Mouse (Mus musculus) frontal cortex, postnatal 14 days (tissue): ENCODE measurements around the gene Tango6.
"Not testable (repeated sequence)": the region's sequence is repeated elsewhere in the genome, so short reads cannot be mapped to it uniquely, and the experiment has no call there.

Experiments used
- DNase-seq, 2 experiments: peaks; one replicate each; pipeline ENCODE4 v3.0.0; 2022; ENCODE audit warnings: low spot score in 2 of 2

Tango6 gene

GRCm38 (mm10) chr8:106761317-106761716 lies 78.4 kb downstream of the Tango6 start:
- DNase-seq, result no peak

GRCm38 (mm10) chr8:106761867-106762523 lies 79.1 kb downstream of the Tango6 start:
- no peak for DNase-seq

- no peak for DNase-seq
Measured at GRCm38 (mm10) chr8:106764529-106764928, 81.7 kb downstream of the Tango6 start.

- DNase-seq, result no peak
Measured at GRCm38 (mm10) chr8:106765570-106765969, 82.7 kb downstream of the Tango6 start.

GRCm38 (mm10) chr8:106766736-106767135 lies 83.9 kb downstream of the Tango6 start:
- no peak for DNase-seq

- DNase-seq, result no peak
Measured at GRCm38 (mm10) chr8:106769147-106769805, 86.4 kb downstream of the Tango6 start.

- DNase-seq, result peak in 1 of 2 experiments; percentile 31
Measured at GRCm38 (mm10) chr8:106770596-106771179, 87.8 kb downstream of the Tango6 start.

- DNase-seq, result no peak
Measured at GRCm38 (mm10) chr8:106772094-106772493, 89.2 kb downstream of the Tango6 start.

- DNase-seq, result no peak
Measured at GRCm38 (mm10) chr8:106772501-106772900, 89.6 kb downstream of the Tango6 start.

GRCm38 (mm10) chr8:106774567-106775320 lies 91.9 kb downstream of the Tango6 start:
- DNase-seq, result no peak

GRCm38 (mm10) chr8:106789623-106790022 lies 106.8 kb downstream of the Tango6 start:
- DNase-seq, result no peak

- DNase-seq, result no peak
Measured at GRCm38 (mm10) chr8:106794820-106795219, 112.0 kb downstream of the Tango6 start.

GRCm38 (mm10) chr8:106799821-106800220 lies 117.0 kb downstream of the Tango6 start:
- DNase-seq, result no peak

- DNase-seq, result no peak
Measured at GRCm38 (mm10) chr8:106801261-106801660, 118.4 kb downstream of the Tango6 start.

- DNase-seq, result not testable (repeated sequence)
Measured at GRCm38 (mm10) chr8:106802384-106803137, 119.7 kb downstream of the Tango6 start.

GRCm38 (mm10) chr8:106805859-106806258 lies 123.0 kb downstream of the Tango6 start:
- no peak for DNase-seq

GRCm38 (mm10) chr8:106807461-106807860 lies 124.6 kb downstream of the Tango6 start:
- no peak for DNase-seq

GRCm38 (mm10) chr8:106809726-106810125 lies 126.9 kb downstream of the Tango6 start:
- DNase-seq, result no peak

GRCm38 (mm10) chr8:106810406-106810805 lies 127.5 kb downstream of the Tango6 start:
- DNase-seq, result no peak

GRCm38 (mm10) chr8:106812560-106812959 lies 129.7 kb downstream of the Tango6 start:
- no peak for DNase-seq

- DNase-seq, result no peak
Measured at GRCm38 (mm10) chr8:106816431-106817170, 133.7 kb downstream of the Tango6 start.
